Mouse (Mus musculus) monocyte, adult 2 months (primary cell): ENCODE results near the gene Gm609.

ENCODE experiments used
- DNase-seq, 2 experiments: peaks; one replicate each; pipeline ENCODE4 v3.0.0; 2022; ENCODE audit warnings: low spot score in 2 of 2, low read depth in 1 of 2

Gm609 gene

GRCm38 (mm10) chr16:45397440-45397839 is 95.3 kb downstream of the Gm609 start:
- no peak for DNase-seq

GRCm38 (mm10) chr16:45392246-45392645 is 100.5 kb downstream of the Gm609 start:
- no peak for DNase-seq

- DNase-seq = no peak
These were observed 101.1 kb downstream of the Gm609 start for GRCm38 (mm10) chr16:45391680-45392079.

- DNase-seq = no peak
These were observed 102.3 kb downstream of the Gm609 start for GRCm38 (mm10) chr16:45390286-45390956.

DNA sequence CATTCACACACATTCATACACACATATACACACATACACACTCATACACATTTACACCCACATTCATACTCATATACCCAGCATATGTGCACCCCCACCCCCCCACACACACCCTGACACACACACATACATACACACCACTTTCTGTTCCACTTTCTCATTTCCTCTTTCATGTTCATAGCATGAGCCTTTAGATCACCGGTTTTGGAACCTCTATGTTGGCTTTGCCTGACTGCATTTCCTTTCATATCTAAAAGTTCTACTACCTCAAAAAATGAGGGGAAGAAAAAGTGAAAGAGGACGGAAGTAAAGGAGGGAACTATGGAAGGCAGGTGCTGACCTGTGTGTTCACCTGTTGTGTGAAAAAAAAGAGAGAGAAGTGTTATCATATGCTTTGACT is 102.9 kb downstream of the Gm609 start:
- DNase-seq = peak in 1 of 2 experiments; percentile 3

- DNase-seq = no peak
These were observed 103.7 kb downstream of the Gm609 start for GRCm38 (mm10) chr16:45389041-45389440.

DNA sequence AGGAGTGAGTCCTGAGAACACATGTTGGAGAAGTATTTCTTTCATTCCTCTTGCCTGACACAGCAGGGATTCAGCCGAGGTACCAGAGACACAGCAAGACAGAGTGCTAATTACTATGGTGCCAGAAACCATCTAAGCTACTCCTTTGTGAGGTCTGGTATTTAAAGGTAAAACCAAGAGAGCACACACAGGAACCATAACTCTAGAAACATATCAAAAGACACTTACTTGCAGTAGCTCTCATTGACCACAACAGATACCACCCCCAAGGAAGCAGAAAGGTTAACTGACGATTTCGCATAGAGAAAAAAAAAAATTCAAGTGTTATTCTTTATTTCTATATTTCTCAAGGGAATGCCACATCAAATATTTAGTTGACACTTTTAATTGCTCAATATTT is 111.0 kb downstream of the Gm609 start:
- DNase-seq = no peak

- no peak for DNase-seq
These were observed 113.8 kb downstream of the Gm609 start for GRCm38 (mm10) chr16:45378959-45379358.

DNA sequence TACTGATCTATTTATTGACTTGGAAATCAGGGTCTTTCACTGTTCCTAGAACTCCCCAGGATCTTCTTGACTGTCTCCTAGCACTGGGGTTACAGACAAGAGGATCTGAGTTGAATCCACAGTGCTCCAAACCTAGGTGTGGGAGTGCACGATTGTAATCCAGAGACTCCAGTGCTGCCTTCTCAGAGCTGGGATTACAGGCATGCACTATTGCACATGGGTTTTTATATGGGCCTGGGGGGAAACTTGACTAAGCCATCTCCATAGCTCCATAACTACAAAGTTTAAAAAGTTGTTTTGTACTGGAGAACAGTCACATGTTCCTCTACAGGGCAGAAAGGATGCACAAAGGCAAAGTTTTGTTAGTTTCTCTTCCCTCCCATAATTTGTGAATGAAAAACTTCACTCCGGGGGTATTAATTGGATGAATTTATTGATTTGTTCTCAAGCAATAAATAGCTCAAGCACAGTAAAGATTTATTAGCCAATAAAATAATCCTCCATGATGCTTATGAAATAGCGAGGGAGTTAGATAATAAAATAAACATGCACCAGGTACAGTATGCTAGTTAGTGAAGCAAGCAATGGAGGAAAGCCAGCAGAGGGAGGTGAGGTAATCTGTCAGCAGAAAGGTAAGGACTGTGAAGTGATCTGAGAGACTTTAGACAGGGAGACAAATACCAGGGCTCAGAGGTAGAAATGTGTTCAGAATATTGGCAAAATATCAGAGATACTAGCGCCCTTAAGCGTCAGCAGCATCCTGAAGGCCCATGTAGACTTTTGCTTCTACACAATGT is 114.4 kb downstream of the Gm609 start:
- no peak for DNase-seq

- no peak for DNase-seq
These were observed 115.4 kb downstream of the Gm609 start for GRCm38 (mm10) chr16:45377332-45377731.

DNA sequence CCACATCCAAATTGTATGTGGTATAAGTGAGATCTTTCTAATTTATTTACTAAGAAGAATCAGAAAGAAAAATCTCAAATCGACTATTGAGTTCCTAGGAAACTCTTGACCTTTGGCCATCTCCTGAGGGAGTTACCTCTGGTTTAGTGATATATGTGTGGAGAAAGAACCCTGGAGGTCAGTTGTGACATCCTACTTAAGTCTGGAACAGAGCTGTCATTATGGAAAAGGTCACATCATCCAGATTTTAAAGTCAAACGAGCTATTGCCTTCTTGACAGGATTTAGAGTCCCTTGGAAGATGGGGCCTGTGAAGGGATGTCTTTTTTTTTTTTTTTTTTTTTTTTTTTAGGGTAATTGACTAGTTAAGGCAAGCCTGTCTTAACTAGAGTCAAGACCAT is 116.0 kb downstream of the Gm609 start:
- no peak for DNase-seq

- DNase-seq = no peak
These were observed 116.5 kb downstream of the Gm609 start for GRCm38 (mm10) chr16:45376294-45376693.

GRCm38 (mm10) chr16:45375506-45376225 is 117.1 kb downstream of the Gm609 start:
- DNase-seq = no peak

GRCm38 (mm10) chr16:45374074-45374473 is 118.7 kb downstream of the Gm609 start:
- DNase-seq = no peak

GRCm38 (mm10) chr16:45371076-45371475 is 121.7 kb downstream of the Gm609 start:
- DNase-seq = no peak

GRCm38 (mm10) chr16:45369285-45369965 is 123.3 kb downstream of the Gm609 start:
- no peak for DNase-seq

- no peak for DNase-seq
These were observed 126.7 kb downstream of the Gm609 start for GRCm38 (mm10) chr16:45366111-45366510.

- no peak for DNase-seq
These were observed 127.4 kb downstream of the Gm609 start for GRCm38 (mm10) chr16:45365353-45365752.

DNA sequence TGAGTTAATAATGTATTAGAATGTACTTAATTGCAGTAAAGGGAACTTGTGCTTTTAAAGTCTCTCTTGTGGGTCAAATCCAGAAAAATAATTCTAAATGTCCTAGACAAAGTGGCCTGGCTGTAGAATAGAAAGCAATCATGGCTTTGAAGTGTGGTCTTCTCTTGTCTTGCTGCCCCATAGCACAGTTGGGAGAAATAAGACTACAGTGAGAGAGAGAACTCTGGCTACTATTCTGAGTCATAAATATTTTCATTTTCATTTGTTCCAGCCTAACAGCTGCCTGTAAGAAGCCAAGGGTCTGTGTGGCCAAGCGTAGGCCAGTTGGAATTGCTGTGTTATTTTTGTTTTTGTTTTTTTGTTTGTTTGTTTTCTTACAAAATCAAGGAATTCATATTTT is 128.1 kb downstream of the Gm609 start:
- DNase-seq = no peak

GRCm38 (mm10) chr16:45363480-45364045 is 129.2 kb downstream of the Gm609 start:
- no peak for DNase-seq
